Mouse (Mus musculus): Measurements from ENCODE around the gene Slc4a4. TPM values are rescaled to one million over a fixed set of nuclear protein-coding genes. Genes with fewer than 3 reads are reported as not detected.

Gene Slc4a4
- polyA plus RNA-seq, 1 experiment from 2014 or later, result 2.2 TPM

- WGBS, result 37% methylated on average over 8 of the region's 8 CpGs
- Histone ChIP-seq H3K4me1 (peaks cover 17% of the 10 kb centered on the region; the same call in 1 of the 2 replicates), H3K27ac (no peak overlapping the region), H3K36me3 (no peaks in the 10 kb centered on the region), H3K27me3 (ENCODE audit: insufficient read depth, poor library complexity, severe bottlenecking) (peaks cover 9% of the 10 kb centered on the region; the same call in 1 of the 2 replicates), H3K9me3 (no peaks in the 10 kb centered on the region), H3K4me3 (peak overlapping the region; percentile 86)
- no peak for DNase-seq (ENCODE audit: low spot score)
Measured at GRCm38 (mm10) chr5:88888413-88888700, 1.7 kb downstream of the Slc4a4 start.

GRCm38 (mm10) chr5:88889326-88889725 lies 2.7 kb downstream of the Slc4a4 start:
- DNase-seq (ENCODE audit: low spot score), result no peak
- H3K9me3 ChIP-seq, result no peaks in the 10 kb centered on the region
- peaks cover 9% of the 10 kb centered on the region; the same call in 1 of the 2 replicates for H3K27me3 ChIP-seq (ENCODE audit: insufficient read depth, poor library complexity, severe bottlenecking)
- no peak overlapping the region for H3K27ac ChIP-seq
- no peak overlapping the region for H3K4me3 ChIP-seq
- H3K36me3 ChIP-seq, result no peaks in the 10 kb centered on the region
- WGBS, result 19% methylated on average over 4 of the region's 4 CpGs
- peaks cover 17% of the 10 kb centered on the region; the same call in 1 of the 2 replicates for H3K4me1 ChIP-seq

- 89% methylated on average over 4 of the region's 4 CpGs for WGBS
- Histone ChIP-seq H3K4me1 (peaks cover 17% of the 10 kb centered on the region; the same call in 1 of the 2 replicates), H3K9me3 (no peaks in the 10 kb centered on the region), H3K36me3 (no peaks in the 10 kb centered on the region), H3K4me3 (no peak overlapping the region), H3K27ac (no peak overlapping the region), H3K27me3 (ENCODE audit: insufficient read depth, poor library complexity, severe bottlenecking) (peaks cover 9% of the 10 kb centered on the region; the same call in 1 of the 2 replicates)
- no peak for DNase-seq (ENCODE audit: low spot score)
Measured at GRCm38 (mm10) chr5:88890146-88890545, 3.5 kb downstream of the Slc4a4 start.

GRCm38 (mm10) chr5:88896574-88896973 lies 10.0 kb downstream of the Slc4a4 start:
- no peak overlapping the region for H3K27ac ChIP-seq
- no peaks in the 10 kb centered on the region for H3K27me3 ChIP-seq (ENCODE audit: insufficient read depth, poor library complexity, severe bottlenecking)
- H3K36me3 ChIP-seq, result peaks cover 3% of the 10 kb centered on the region; the same call in 1 of the 2 replicates
- WGBS, result 86% methylated on average over 6 of the region's 6 CpGs
- no peaks in the 10 kb centered on the region for H3K9me3 ChIP-seq
- H3K4me1 ChIP-seq, result peaks cover 11% of the 10 kb centered on the region; the same call in 1 of the 2 replicates
- DNase-seq (ENCODE audit: low spot score), result no peak
- H3K4me3 ChIP-seq, result no peak overlapping the region

- Histone ChIP-seq H3K9me3 (no peaks in the 10 kb centered on the region), H3K4me1 (peaks cover 16% of the 10 kb centered on the region), H3K36me3 (no peaks in the 10 kb centered on the region), H3K4me3 (no peak overlapping the region), H3K27ac (no peak overlapping the region), H3K27me3 (ENCODE audit: insufficient read depth, poor library complexity, severe bottlenecking) (no peaks in the 10 kb centered on the region)
- whole genome bisulfite sequencing, result 75% methylated on average over 4 of the region's 4 CpGs
- no peak for DNase-seq (ENCODE audit: low spot score)
Measured at GRCm38 (mm10) chr5:88903111-88903510, 16.5 kb downstream of the Slc4a4 start.

GRCm38 (mm10) chr5:88903526-88903925 lies 16.9 kb downstream of the Slc4a4 start:
- WGBS, result 81% methylated on average over 1 of the region's 1 CpGs
- no peak overlapping the region for H3K27ac ChIP-seq
- no peaks in the 10 kb centered on the region for H3K36me3 ChIP-seq
- no peak for DNase-seq (ENCODE audit: low spot score)
- no peak overlapping the region for H3K4me3 ChIP-seq
- H3K4me1 ChIP-seq, result peaks cover 12% of the 10 kb centered on the region
- no peaks in the 10 kb centered on the region for H3K27me3 ChIP-seq (ENCODE audit: insufficient read depth, poor library complexity, severe bottlenecking)
- no peaks in the 10 kb centered on the region for H3K9me3 ChIP-seq

- DNase-seq (ENCODE audit: low spot score), result no peak
- H3K27ac ChIP-seq, result no peak overlapping the region
- H3K36me3 ChIP-seq, result no peaks in the 10 kb centered on the region
- H3K27me3 ChIP-seq (ENCODE audit: insufficient read depth, poor library complexity, severe bottlenecking), result no peaks in the 10 kb centered on the region
- H3K4me3 ChIP-seq, result no peak overlapping the region
- no peaks in the 10 kb centered on the region for H3K9me3 ChIP-seq
- H3K4me1 ChIP-seq, result peaks cover 5% of the 10 kb centered on the region; the same call in 1 of the 2 replicates
- WGBS, result 41% methylated on average over 7 of the region's 7 CpGs
Measured at GRCm38 (mm10) chr5:88904841-88905240, 18.2 kb downstream of the Slc4a4 start.

GRCm38 (mm10) chr5:88907615-88908014 lies 21.0 kb downstream of the Slc4a4 start:
- Histone ChIP-seq H3K4me1 (peaks cover 5% of the 10 kb centered on the region; the same call in 1 of the 2 replicates), H3K27ac (no peak overlapping the region), H3K27me3 (ENCODE audit: insufficient read depth, poor library complexity, severe bottlenecking) (no peaks in the 10 kb centered on the region), H3K36me3 (0 out of 2 replicates have a peak, but pooled peaks cover 6% of the 10 kb centered on the region), H3K4me3 (no peak overlapping the region), H3K9me3 (no peaks in the 10 kb centered on the region)
- DNase-seq (ENCODE audit: low spot score), result no peak
- WGBS, result 91% methylated on average over 3 of the region's 3 CpGs

GRCm38 (mm10) chr5:88912629-88913028 lies 26.0 kb downstream of the Slc4a4 start:
- no peak overlapping the region for H3K4me3 ChIP-seq
- H3K4me1 ChIP-seq, result peaks cover 5% of the 10 kb centered on the region
- DNase-seq (ENCODE audit: low spot score), result no peak
- 0 out of 2 replicates have a peak, but pooled peaks cover 6% of the 10 kb centered on the region for H3K36me3 ChIP-seq
- no peaks in the 10 kb centered on the region for H3K27me3 ChIP-seq (ENCODE audit: insufficient read depth, poor library complexity, severe bottlenecking)
- no peaks in the 10 kb centered on the region for H3K9me3 ChIP-seq
- 85% methylated on average over 2 of the region's 2 CpGs for WGBS
- no peak overlapping the region for H3K27ac ChIP-seq

- 0 out of 2 replicates have a peak, but pooled peaks cover 6% of the 10 kb centered on the region for H3K36me3 ChIP-seq
- WGBS, result 91% methylated on average over 5 of the region's 5 CpGs
- no peaks in the 10 kb centered on the region for H3K27me3 ChIP-seq (ENCODE audit: insufficient read depth, poor library complexity, severe bottlenecking)
- H3K27ac ChIP-seq, result no peak overlapping the region
- no peak overlapping the region for H3K4me3 ChIP-seq
- no peak for DNase-seq (ENCODE audit: low spot score)
- no peaks in the 10 kb centered on the region for H3K9me3 ChIP-seq
- peaks cover 5% of the 10 kb centered on the region for H3K4me1 ChIP-seq
Measured at GRCm38 (mm10) chr5:88915082-88915481, 28.5 kb downstream of the Slc4a4 start.

GRCm38 (mm10) chr5:88916501-88916971 lies 29.9 kb downstream of the Slc4a4 start:
- Histone ChIP-seq H3K4me3 (no peak overlapping the region), H3K36me3 (0 out of 2 replicates have a peak, but pooled peaks cover 5% of the 10 kb centered on the region), H3K4me1 (peaks cover 5% of the 10 kb centered on the region), H3K27ac (peak overlapping the region; percentile 64), H3K9me3 (no peaks in the 10 kb centered on the region), H3K27me3 (ENCODE audit: insufficient read depth, poor library complexity, severe bottlenecking) (no peaks in the 10 kb centered on the region)
- 50% methylated on average over 9 of the region's 9 CpGs for WGBS
- no peak for DNase-seq (ENCODE audit: low spot score)

- 88% methylated on average over 3 of the region's 3 CpGs for WGBS
- Histone ChIP-seq H3K9me3 (no peaks in the 10 kb centered on the region), H3K4me1 (peaks cover 5% of the 10 kb centered on the region), H3K27me3 (ENCODE audit: insufficient read depth, poor library complexity, severe bottlenecking) (no peaks in the 10 kb centered on the region), H3K27ac (no peak overlapping the region), H3K36me3 (no peaks in the 10 kb centered on the region), H3K4me3 (no peak overlapping the region)
- no peak for DNase-seq (ENCODE audit: low spot score)
Measured at GRCm38 (mm10) chr5:88917221-88917620, 30.6 kb downstream of the Slc4a4 start.

- Histone ChIP-seq H3K9me3 (no peaks in the 10 kb centered on the region), H3K4me1 (peaks cover 5% of the 10 kb centered on the region), H3K27ac (no peak overlapping the region), H3K27me3 (ENCODE audit: insufficient read depth, poor library complexity, severe bottlenecking) (no peaks in the 10 kb centered on the region), H3K4me3 (no peak overlapping the region), H3K36me3 (no peaks in the 10 kb centered on the region)
- no peak for DNase-seq (ENCODE audit: low spot score)
- 81% methylated on average over 10 of the region's 10 CpGs for WGBS
Measured at GRCm38 (mm10) chr5:88917630-88918029, 31.0 kb downstream of the Slc4a4 start.

- WGBS, result 90% methylated on average over 9 of the region's 9 CpGs
- Histone ChIP-seq H3K9me3 (no peaks in the 10 kb centered on the region), H3K27me3 (ENCODE audit: insufficient read depth, poor library complexity, severe bottlenecking) (no peaks in the 10 kb centered on the region), H3K27ac (no peak overlapping the region), H3K4me1 (peaks cover 5% of the 10 kb centered on the region), H3K36me3 (no peaks in the 10 kb centered on the region), H3K4me3 (no peak overlapping the region)
- DNase-seq (ENCODE audit: low spot score), result no peak
Measured at GRCm38 (mm10) chr5:88918538-88918937, 31.9 kb downstream of the Slc4a4 start.
